Mouse (Mus musculus): ENCODE measurements at regions not wholly inside any gene's neighbourhood (a gene's known extent, or its start where the extent isn't known, plus 50 kb on each side); places are given as distances from the start of the nearest gene placed in this dataset.

DNA sequence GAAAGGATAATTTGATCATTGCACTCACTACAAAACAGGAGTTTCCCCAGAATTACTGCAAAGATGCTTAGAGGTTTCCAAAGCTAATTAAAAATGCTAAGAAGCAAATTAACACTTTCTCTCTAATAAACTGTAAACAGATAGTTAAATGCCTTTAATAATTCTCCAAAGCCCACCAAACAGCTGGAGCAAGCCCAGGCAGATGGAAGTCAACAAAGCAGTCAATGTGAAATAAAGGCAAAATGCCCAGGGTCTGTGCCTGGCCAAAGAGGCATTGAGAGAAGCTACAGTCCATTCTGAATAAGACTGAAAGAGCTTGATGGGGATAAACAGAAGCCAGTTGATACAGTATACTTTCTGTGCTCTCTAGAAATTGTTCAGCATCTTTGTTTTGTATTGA, 215.6 kb upstream of the Lrfn5 start:
- no peak for DNase-seq

DNA sequence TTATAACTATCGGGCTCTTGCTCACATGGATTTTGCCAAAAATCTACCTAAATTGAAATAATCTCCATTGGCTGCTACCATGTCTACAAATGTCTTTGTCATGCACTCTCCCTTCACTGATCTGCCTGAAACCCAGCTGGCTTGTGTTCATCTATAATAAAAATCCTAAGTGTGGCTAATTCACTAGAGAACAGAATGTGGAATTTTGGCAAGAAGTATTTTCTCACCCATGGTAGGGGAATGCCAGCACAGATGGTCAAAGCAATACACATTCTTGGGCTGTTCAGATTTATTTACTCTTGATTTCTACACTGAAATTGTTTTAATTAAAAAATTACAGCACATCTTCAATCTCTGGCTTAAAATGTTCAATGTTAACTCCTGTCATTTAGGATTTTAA, 200.8 kb upstream of the Lrfn5 start:
- DNase-seq = peak; percentile 12

DNA sequence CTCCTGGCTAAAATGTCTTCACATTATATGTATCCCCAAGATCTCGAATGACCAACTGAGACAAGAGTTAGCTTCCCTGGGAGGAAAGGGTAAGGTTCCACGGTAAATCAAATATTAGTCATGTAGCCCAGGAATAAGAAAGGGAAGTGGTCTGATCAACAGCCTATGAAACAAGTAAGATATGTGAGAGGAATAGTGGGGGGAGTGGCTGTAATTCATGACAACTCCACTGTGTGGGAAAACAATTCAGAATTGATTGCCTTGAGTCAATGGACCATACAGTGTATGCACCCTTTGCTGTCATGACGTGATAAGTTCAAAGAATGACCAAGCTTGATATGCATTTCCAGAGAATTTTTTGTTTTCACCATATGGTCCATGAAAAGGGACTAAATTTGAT, 190.8 kb upstream of the Lrfn5 start:
- no peak for DNase-seq
